Mouse (Mus musculus) MEL (cell line): ENCODE measurements at regions not wholly inside any gene's neighbourhood (a gene's known extent, or its start where the extent isn't known, plus 50 kb on each side); places are given as distances from the start of the nearest gene placed in this dataset.

Experiments
- CTCF ChIP-seq, 3 experiments: IDR thresholded peaks in 2 of 3; conservative IDR thresholded peaks in 1 of 3; 2 replicates each; pipeline ENCODE4 v1.5.1; 2011 to 2012; ENCODE audit warnings: low read length in 3 of 3, low read depth in 2 of 3, mild to moderate bottlenecking in 2 of 3, improper control_type of control experiment in 1 of 3, inconsistent platforms in 1 of 3, mixed read lengths in 1 of 3, moderate library complexity in 1 of 3; ENCODE audit not compliant: control insufficient read depth in 1 of 3, insufficient read depth in 1 of 3, poor library complexity in 1 of 3, severe bottlenecking in 1 of 3
- EP300 ChIP-seq, 2 experiments: IDR thresholded peaks; 2 replicates each; pipeline ENCODE4 v1.6.1; 2011; ENCODE audit warnings: improper control_type of control experiment in 2 of 2, low read length in 2 of 2, low read depth in 1 of 2, mild to moderate bottlenecking in 1 of 2
- GATA1 ChIP-seq: IDR thresholded peaks from 2 replicates; pipeline ENCODE4 v1.6.1; 2011; ENCODE audit warnings: low read depth, low read length, improper control_type of control experiment
- KAT2A ChIP-seq: conservative IDR thresholded peaks from 2 replicates; pipeline ENCODE4 v1.6.1; 2012; ENCODE audit warnings: low read depth, low read length, improper control_type of control experiment, inconsistent platforms
- MAFK ChIP-seq: IDR thresholded peaks from 2 replicates; pipeline ENCODE4 v1.6.1; 2011; ENCODE audit warnings: low read depth, mild to moderate bottlenecking, low read length, improper control_type of control experiment, borderline replicate concordance
- MAX ChIP-seq: IDR thresholded peaks from 2 replicates; pipeline ENCODE4 v1.6.1; 2011; ENCODE audit warnings: low read length, improper control_type of control experiment
- POLR2A ChIP-seq, 2 experiments: IDR thresholded peaks; 2 replicates each; pipeline ENCODE4 v1.6.1; 2011 to 2012; ENCODE audit warnings: low read length in 2 of 2, mild to moderate bottlenecking in 2 of 2, control low read depth in 1 of 2, improper control_type of control experiment in 1 of 2, low read depth in 1 of 2, moderate library complexity in 1 of 2; ENCODE audit not compliant: control insufficient read depth in 1 of 2, insufficient read depth in 1 of 2, poor library complexity in 1 of 2
- POLR2AphosphoS2 ChIP-seq: IDR thresholded peaks from 2 replicates; pipeline ENCODE4 v1.6.1; 2011; ENCODE audit warnings: low read length, improper control_type of control experiment
- SIN3A ChIP-seq: IDR thresholded peaks from 2 replicates; pipeline ENCODE4 v1.6.1; 2012; ENCODE audit warnings: low read length, improper control_type of control experiment, inconsistent platforms

GRCm38 (mm10) chr1:77846039-77846727, 331.3 kb upstream of the Epha4 start:
- TF ChIP-seq MAX (no peak), POLR2AphosphoS2 (no peak), POLR2A (IDR thresholded peaks at IDR 0.05; ENCODE audit: control insufficient read depth in 1 of 2, insufficient read depth in 1 of 2, low read depth in 1 of 2, low read length in 2 of 2, poor library complexity in 1 of 2) (no peak), SIN3A (no peak), CTCF (IDR thresholded peaks at IDR 0.05 in 2 of 3, conservative IDR thresholded peaks at IDR 0.05 in 1 of 3; ENCODE audit: control insufficient read depth in 1 of 3, insufficient read depth in 1 of 3, low read depth in 2 of 3, low read length in 3 of 3, poor library complexity in 1 of 3, severe bottlenecking in 1 of 3) (no peak), GATA1 (no peak), KAT2A (no peak), EP300 (IDR thresholded peaks at IDR 0.05; ENCODE audit: low read depth in 1 of 2, low read length in 2 of 2) (no peak), MAFK (no peak)
